Mouse (Mus musculus): ENCODE data around the gene Tmem91. TPM values are rescaled to one million over a fixed set of nuclear protein-coding genes. Genes with fewer than 3 reads are reported as not detected.
A peak's percentile ranks its signal among the peaks of the same experiment; 100 is the strongest.

Gene Tmem91
- polyA plus RNA-seq, 2 experiments, result 0.22 to 0.51 TPM

- Histone ChIP-seq H3K36me3 (replicated peaks; ENCODE audit: control insufficient read depth, insufficient read depth, low read depth) (no peaks in the 10 kb centered on the region), H3K9me3 (ENCODE audit: control insufficient read depth, low read length) (no peaks in the 10 kb centered on the region), H3K4me1 (replicated peaks; ENCODE audit: control insufficient read depth in 2 of 2, insufficient read depth in 2 of 2, low read length in 1 of 2) (peaks cover 15 to 20% of the 10 kb centered on the region in 2 experiments), H3K27ac (no peak overlapping the region), H3K4me2 (ENCODE audit: low read depth) (no peak overlapping the region), H3K4me3 (ENCODE audit: insufficient read depth in 1 of 2, low read depth in 2 of 2, low read length in 2 of 2) (no peak overlapping the region), H3K9ac (replicated peaks) (no peak overlapping the region), H3K27me3 (ENCODE audit: control insufficient read depth, insufficient read depth, low read length) (peaks cover 21% of the 10 kb centered on the region)
- WGBS (ENCODE audit: insufficient replicate concordance), result 82% methylated on average over 7 of the region's 7 CpGs
- TF ChIP-seq EP300 (IDR thresholded peaks at IDR 0.05; ENCODE audit: low read depth) (no peak), CTCF (IDR thresholded peaks at IDR 0.05; ENCODE audit: low read depth) (no peak)
- no peak for DNase-seq (ENCODE audit: low read depth in 3 of 3, low spot score in 3 of 3)
- no peak for ATAC-seq (ENCODE audit: insufficient read depth)
These were observed 2.0 kb upstream of the Tmem91 start for GRCm38 (mm10) chr7:25677013-25677412.

DNA sequence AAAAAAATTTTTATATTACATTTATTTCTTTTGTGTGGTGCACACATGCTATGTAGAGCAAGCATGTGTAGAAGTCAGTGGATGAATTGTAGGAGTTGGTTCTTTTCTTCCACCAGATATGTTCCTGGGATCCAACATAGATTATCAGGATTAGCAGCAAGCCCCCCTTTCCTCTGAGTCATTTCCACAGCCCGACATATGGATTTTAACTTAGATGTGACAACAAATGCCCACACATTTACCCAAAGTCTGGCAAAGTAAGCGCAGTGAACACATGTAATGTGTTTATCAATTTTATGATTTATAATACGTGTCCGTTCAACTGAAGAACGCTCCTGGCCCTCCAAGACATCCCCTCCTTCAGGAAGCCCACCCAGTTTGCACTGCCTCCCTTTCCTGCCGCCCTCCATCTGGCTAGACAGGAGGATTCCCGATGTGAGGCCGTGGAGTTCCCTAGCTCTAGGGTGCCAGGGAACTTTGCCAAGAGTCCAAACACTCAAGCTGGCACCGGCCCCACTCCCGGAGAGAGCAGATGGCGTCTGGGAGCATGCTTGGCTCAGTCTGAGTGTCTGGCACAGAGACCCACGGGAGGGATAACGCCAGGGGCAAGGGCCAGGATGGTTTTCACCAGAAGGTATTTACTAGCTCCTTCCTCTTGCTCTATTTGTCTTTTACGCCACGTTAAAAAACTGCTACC, 1.3 kb upstream of the Tmem91 start:
- no peak for DNase-seq (ENCODE audit: low read depth in 3 of 3, low spot score in 3 of 3)
- TF ChIP-seq EP300 (IDR thresholded peaks at IDR 0.05; ENCODE audit: low read depth), result no peak
- TF ChIP-seq CTCF (IDR thresholded peaks at IDR 0.05; ENCODE audit: low read depth), result no peak
- Histone ChIP-seq H3K9me3 (ENCODE audit: control insufficient read depth, low read length) (no peaks in the 10 kb centered on the region), H3K27me3 (ENCODE audit: control insufficient read depth, insufficient read depth, low read length) (peaks cover 21% of the 10 kb centered on the region), H3K9ac (replicated peaks) (no peak overlapping the region), H3K27ac (no peak overlapping the region), H3K4me2 (ENCODE audit: low read depth) (no peak overlapping the region), H3K4me3 (ENCODE audit: insufficient read depth in 1 of 2, low read depth in 2 of 2, low read length in 2 of 2) (no peak overlapping the region), H3K36me3 (replicated peaks; ENCODE audit: control insufficient read depth, insufficient read depth, low read depth) (no peaks in the 10 kb centered on the region), H3K4me1 (replicated peaks; ENCODE audit: control insufficient read depth in 2 of 2, insufficient read depth in 2 of 2, low read length in 1 of 2) (peaks cover 8 to 14% of the 10 kb centered on the region in 2 experiments)
- ATAC-seq (ENCODE audit: insufficient read depth), result no peak
- WGBS (ENCODE audit: insufficient replicate concordance), result 70% methylated on average over 15 of the region's 15 CpGs

DNA sequence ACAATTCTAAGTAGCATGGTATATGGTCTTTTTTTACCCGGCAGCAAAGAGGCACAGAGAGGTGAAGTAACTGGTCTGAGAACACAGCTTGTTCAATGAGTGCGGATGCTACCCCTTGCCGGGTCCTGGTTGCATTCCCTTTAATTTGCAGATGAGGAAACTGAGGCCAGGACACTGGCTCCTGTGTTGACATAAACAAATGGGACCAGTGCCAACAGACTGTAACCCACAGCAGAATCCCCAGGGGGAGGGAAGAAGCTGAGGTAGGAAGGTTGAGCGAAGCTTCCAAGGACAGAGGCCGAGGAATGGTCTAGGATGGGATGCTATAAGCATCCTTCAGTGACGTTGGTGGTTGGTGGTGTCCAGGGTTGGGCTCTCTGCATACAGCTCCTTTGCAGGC, 439 bp upstream of the Tmem91 start:
- Histone ChIP-seq H3K27me3 (ENCODE audit: control insufficient read depth, insufficient read depth, low read length) (peaks cover 21% of the 10 kb centered on the region), H3K36me3 (replicated peaks; ENCODE audit: control insufficient read depth, insufficient read depth, low read depth) (no peaks in the 10 kb centered on the region), H3K4me3 (ENCODE audit: insufficient read depth in 1 of 2, low read depth in 2 of 2, low read length in 2 of 2) (no peak overlapping the region), H3K4me1 (replicated peaks; ENCODE audit: control insufficient read depth in 2 of 2, insufficient read depth in 2 of 2, low read length in 1 of 2) (peaks cover 6 to 11% of the 10 kb centered on the region in 2 experiments), H3K9ac (replicated peaks) (no peak overlapping the region), H3K9me3 (ENCODE audit: control insufficient read depth, low read length) (no peaks in the 10 kb centered on the region), H3K27ac (no peak overlapping the region), H3K4me2 (ENCODE audit: low read depth) (no peak overlapping the region; the same call in 1 of the 2 replicates)
- ATAC-seq (ENCODE audit: insufficient read depth) (no peak), DNase-seq (ENCODE audit: low read depth in 3 of 3, low spot score in 3 of 3) (no peak)
- WGBS (ENCODE audit: insufficient replicate concordance), result 60% methylated on average over 6 of the region's 6 CpGs
- TF ChIP-seq CTCF (IDR thresholded peaks at IDR 0.05; ENCODE audit: low read depth) (no peak), EP300 (IDR thresholded peaks at IDR 0.05; ENCODE audit: low read depth) (no peak)

DNA sequence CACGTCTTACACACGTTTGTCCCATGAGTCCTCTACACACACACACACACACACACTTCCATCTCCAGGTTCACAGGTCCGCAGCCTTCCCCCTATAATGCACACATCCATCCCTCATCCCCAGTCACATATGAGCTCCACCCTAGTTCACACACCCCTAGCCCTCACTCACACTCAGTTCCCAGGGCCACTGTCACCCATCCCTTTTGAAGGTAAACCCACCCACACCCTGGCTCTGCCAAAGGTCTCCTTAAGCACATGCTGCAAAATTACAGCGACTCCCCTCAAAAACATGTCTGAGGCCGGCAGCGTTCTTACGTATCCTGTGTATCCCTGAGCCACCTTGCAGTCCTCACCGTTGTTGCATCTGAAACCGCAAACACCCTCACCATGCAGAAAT, 669 bp downstream of the Tmem91 start:
- Histone ChIP-seq H3K27ac (no peak overlapping the region), H3K9me3 (ENCODE audit: control insufficient read depth, low read length) (no peaks in the 10 kb centered on the region), H3K4me1 (replicated peaks; ENCODE audit: control insufficient read depth in 2 of 2, insufficient read depth in 2 of 2, low read length in 1 of 2) (peaks cover 0 to 3% of the 10 kb centered on the region in 2 experiments; a peak in 2 of 4 replicates), H3K9ac (replicated peaks) (no peak overlapping the region), H3K27me3 (ENCODE audit: control insufficient read depth, insufficient read depth, low read length) (peaks cover 21% of the 10 kb centered on the region), H3K36me3 (replicated peaks; ENCODE audit: control insufficient read depth, insufficient read depth, low read depth) (no peaks in the 10 kb centered on the region), H3K4me2 (ENCODE audit: low read depth) (peak overlapping the region; percentile 66), H3K4me3 (ENCODE audit: insufficient read depth in 1 of 2, low read depth in 2 of 2, low read length in 2 of 2) (no peak overlapping the region; a peak in 1 of 4 replicates)
- DNase-seq (ENCODE audit: low read depth in 3 of 3, low spot score in 3 of 3) (no peak), ATAC-seq (ENCODE audit: insufficient read depth) (no peak)
- TF ChIP-seq CTCF (IDR thresholded peaks at IDR 0.05; ENCODE audit: low read depth) (no peak), EP300 (IDR thresholded peaks at IDR 0.05; ENCODE audit: low read depth) (no peak)
- whole genome bisulfite sequencing (ENCODE audit: insufficient replicate concordance), result 15% methylated on average over 9 of the region's 9 CpGs

- H3K4me3 ChIP-seq (ENCODE audit: insufficient read depth in 1 of 2, low read depth in 2 of 2, low read length in 2 of 2), result no peak overlapping the region
- 48% methylated on average over 4 of the region's 4 CpGs for WGBS (ENCODE audit: insufficient replicate concordance)
- TF ChIP-seq CTCF (IDR thresholded peaks at IDR 0.05; ENCODE audit: low read depth) (peak; percentile 59), EP300 (IDR thresholded peaks at IDR 0.05; ENCODE audit: low read depth) (no peak)
- no peaks in the 10 kb centered on the region for H3K4me1 ChIP-seq (replicated peaks; ENCODE audit: control insufficient read depth in 2 of 2, insufficient read depth in 2 of 2, low read length in 1 of 2)
- H3K4me2 ChIP-seq (ENCODE audit: low read depth), result no peak overlapping the region
- ATAC-seq (ENCODE audit: insufficient read depth) (no peak), DNase-seq (ENCODE audit: low read depth in 3 of 3, low spot score in 3 of 3) (no peak)
- H3K9me3 ChIP-seq (ENCODE audit: control insufficient read depth, low read length), result no peaks in the 10 kb centered on the region
- H3K36me3 ChIP-seq (replicated peaks; ENCODE audit: control insufficient read depth, insufficient read depth, low read depth), result no peaks in the 10 kb centered on the region
- no peak overlapping the region for H3K27ac ChIP-seq
- H3K9ac ChIP-seq (replicated peaks), result no peak overlapping the region
- H3K27me3 ChIP-seq (ENCODE audit: control insufficient read depth, insufficient read depth, low read length), result peaks cover 21% of the 10 kb centered on the region
These were observed 2.5 kb downstream of the Tmem91 start for GRCm38 (mm10) chr7:25672442-25672841.
